ENCODE assay signal across 28 mouse cellular contexts in the genomic region with DNA sequence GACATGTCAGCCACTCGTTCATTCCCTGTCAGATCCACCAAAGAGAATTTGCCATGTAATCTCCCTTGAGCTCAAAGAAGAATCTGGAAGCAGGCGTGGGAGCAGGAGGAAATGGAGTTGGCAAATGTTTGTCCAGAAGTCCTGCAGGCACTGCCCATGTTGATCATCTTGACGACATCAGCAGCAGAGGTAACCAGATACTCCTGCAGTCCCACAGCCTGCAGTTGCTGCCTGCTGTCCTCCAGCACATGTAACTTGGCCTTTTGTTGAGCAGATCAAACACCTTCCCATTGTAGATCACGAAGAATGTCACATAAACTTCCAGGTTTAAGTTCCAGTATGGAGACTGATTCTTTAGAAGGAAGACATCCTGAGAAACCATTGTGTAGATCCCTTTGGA.
DNase-seq lines count a peak whose midpoint lies in the region; ATAC-seq and TF ChIP-seq lines count a peak whose summit lies in the region.
"Had no signal": no experiment of that assay in that cellular context is flagged by ENCODE, and none has a peak within 500 bp of the region (broad histone marks: within the 10 kb centered on the region; RNA-seq: fewer than 3 reads in every experiment).

No protein-coding gene starts in this region.

- H3K36me3 ChIP-seq in kidney, embryonic 14.5 days (ENCODE audit: control insufficient read depth, insufficient read depth, low read length): no peaks in the 10 kb centered on the region
- no peaks in the 10 kb centered on the region for H3K36me3 ChIP-seq in kidney, embryonic 16.5 days (ENCODE audit: insufficient read depth, low read length)
- H3K36me3 ChIP-seq in myocyte (ENCODE audit: control insufficient read depth, insufficient read depth): no peaks in the 10 kb centered on the region
- H3K36me3 ChIP-seq in midbrain, embryonic 15.5 days (replicated peaks): no peaks in the 10 kb centered on the region
- H3K36me3 ChIP-seq: embryonic facial prominence, embryonic 13.5 days; embryonic facial prominence, embryonic 15.5 days; forebrain, embryonic 10.5 days; forebrain, embryonic 12.5 days; G1E had no signal

- no peak for TF ChIP-seq POLR2A in myocyte (IDR thresholded peaks at IDR 0.05; ENCODE audit: insufficient read length, low read depth)

- no peaks in the 10 kb centered on the region for H3K9me3 ChIP-seq in kidney, embryonic 14.5 days (ENCODE audit: control insufficient read depth, low read length)
- H3K9me3 ChIP-seq in kidney, embryonic 16.5 days (ENCODE audit: low read length): no peaks in the 10 kb centered on the region
- no peaks in the 10 kb centered on the region for H3K9me3 ChIP-seq in midbrain, embryonic 15.5 days
- H3K9me3 ChIP-seq: embryonic facial prominence, embryonic 13.5 days; embryonic facial prominence, embryonic 15.5 days; forebrain, embryonic 10.5 days; forebrain, embryonic 12.5 days; G1E had no signal

- no peak overlapping the region for H3K27ac ChIP-seq in kidney, embryonic 14.5 days (ENCODE audit: low read depth, low read length)
- no peak overlapping the region for H3K27ac ChIP-seq in kidney, embryonic 16.5 days (ENCODE audit: low read length)
- no peak overlapping the region for H3K27ac ChIP-seq in midbrain, embryonic 15.5 days
- H3K27ac ChIP-seq: embryonic facial prominence, embryonic 13.5 days; embryonic facial prominence, embryonic 15.5 days; forebrain, embryonic 10.5 days; forebrain, embryonic 12.5 days had no signal

- no peaks in the 10 kb centered on the region for H3K79me2 ChIP-seq in myocyte (ENCODE audit: control insufficient read depth, insufficient read depth)

- 28% methylated on average over 4 of the region's 4 CpGs for WGBS in kidney, embryonic 14.5 days
- WGBS in kidney, embryonic 16.5 days: 25% methylated on average over 4 of the region's 4 CpGs
- WGBS in midbrain, embryonic 15.5 days: 75% methylated on average over 4 of the region's 4 CpGs

- no peak for DNase-seq in kidney, adult 8-10 months
- no peak for DNase-seq in kidney, adult 18-20 months
- DNase-seq: adrenal gland, adult 8-10 months; adrenal gland, postnatal 25 days; B cell, adult 2 months; cerebellum, adult 11 months; cerebellum, adult 18-20 months; cerebellum, adult 8-10 months; cerebellum, adult 9-11 months; cerebellum, postnatal 14 days; cerebellum, postnatal 36 days; embryo, embryonic 11 days had no signal

- H3K4me2 ChIP-seq in kidney, embryonic 14.5 days (replicated peaks; ENCODE audit: low read depth, low read length): no peak overlapping the region
- no peak overlapping the region for H3K4me2 ChIP-seq in kidney, embryonic 16.5 days (replicated peaks; ENCODE audit: low read depth, low read length)
- H3K4me2 ChIP-seq in myocyte (ENCODE audit: low read depth): no peak overlapping the region
- no peak overlapping the region for H3K4me2 ChIP-seq in midbrain, embryonic 15.5 days
- H3K4me2 ChIP-seq: embryonic facial prominence, embryonic 13.5 days; embryonic facial prominence, embryonic 15.5 days; forebrain, embryonic 12.5 days had no signal

- H3ac ChIP-seq in myocyte (ENCODE audit: control insufficient read depth, insufficient read length): no peak overlapping the region

- no peaks in the 10 kb centered on the region for H3K27me3 ChIP-seq in kidney, embryonic 14.5 days (ENCODE audit: control insufficient read depth, insufficient read depth, low read length)
- no peaks in the 10 kb centered on the region for H3K27me3 ChIP-seq in kidney, embryonic 16.5 days (ENCODE audit: insufficient read depth, low read length)
- no peaks in the 10 kb centered on the region for H3K27me3 ChIP-seq in myocyte (ENCODE audit: control insufficient read depth, insufficient read depth, insufficient read length)
- H3K27me3 ChIP-seq in midbrain, embryonic 15.5 days (replicated peaks): no peaks in the 10 kb centered on the region
- H3K27me3 ChIP-seq: CH12.LX; embryonic facial prominence, embryonic 13.5 days; embryonic facial prominence, embryonic 15.5 days; forebrain, embryonic 12.5 days; Patski had no signal

- H3K4me1 ChIP-seq in kidney, embryonic 14.5 days (ENCODE audit: control insufficient read depth, insufficient read depth, low read length): no peaks in the 10 kb centered on the region
- H3K4me1 ChIP-seq in kidney, embryonic 16.5 days (ENCODE audit: insufficient read depth, low read length): no peaks in the 10 kb centered on the region
- H3K4me1 ChIP-seq in midbrain, embryonic 15.5 days: no peaks in the 10 kb centered on the region
- H3K4me1 ChIP-seq: embryonic facial prominence, embryonic 13.5 days; embryonic facial prominence, embryonic 15.5 days; forebrain, embryonic 10.5 days; forebrain, embryonic 12.5 days had no signal

- no peak overlapping the region for H3K4me3 ChIP-seq in kidney, embryonic 14.5 days (ENCODE audit: low read length)
- H3K4me3 ChIP-seq in kidney, embryonic 16.5 days (ENCODE audit: low read length): no peak overlapping the region
- H3K4me3 ChIP-seq in myocyte: no peak overlapping the region
- H3K4me3 ChIP-seq in midbrain, embryonic 15.5 days: no peak overlapping the region
- H3K4me3 ChIP-seq: embryonic facial prominence, embryonic 13.5 days; embryonic facial prominence, embryonic 15.5 days; erythroblast, embryonic 14.5 days; forebrain, embryonic 10.5 days; forebrain, embryonic 12.5 days had no signal

- no peak overlapping the region for H3K9ac ChIP-seq in kidney, embryonic 14.5 days (ENCODE audit: low read depth, low read length)
- no peak overlapping the region for H3K9ac ChIP-seq in kidney, embryonic 16.5 days (replicated peaks; ENCODE audit: low read length)
- H3K9ac ChIP-seq in midbrain, embryonic 15.5 days: no peak overlapping the region
- H3K9ac ChIP-seq: embryonic facial prominence, embryonic 13.5 days; embryonic facial prominence, embryonic 15.5 days; forebrain, embryonic 12.5 days had no signal

- ATAC-seq in kidney, embryonic 14.5 days (ENCODE audit: low FRiP score, low TSS enrichment): 0 out of 2 replicates have a peak, but pooled peaks have one; percentile 60
- 0 out of 2 replicates have a peak, but pooled peaks have one; percentile 31 for ATAC-seq in kidney, embryonic 16.5 days (ENCODE audit: low FRiP score, low TSS enrichment)
- ATAC-seq in midbrain, embryonic 15.5 days (replicated peaks): no peak
- ATAC-seq: activated CD4-positive, CD25-positive, alpha-beta regulatory T cell, adult 4 months; CD4-positive, CD25-positive, alpha-beta regulatory T cell, adult 4 months; forebrain, embryonic 14.5 days; forebrain, embryonic 16.5 days; Patski had no signal

TF ChIP-seq in myocyte, 11 proteins besides CTCF, POLR2A, EP300 and RAD21:
- TF ChIP-seq POLR2AphosphoS2 (IDR thresholded peaks at IDR 0.05; ENCODE audit: insufficient read length, low read depth) (no peak), REST (IDR thresholded peaks at IDR 0.05; ENCODE audit: insufficient read depth, insufficient read length) (no peak), MYOD1 (IDR thresholded peaks at IDR 0.05; ENCODE audit: control insufficient read depth in 1 of 3, insufficient read length in 2 of 3, low read depth in 2 of 3) (peak in 2 of 3 experiments; percentile 27 to 51), MAX (IDR thresholded peaks at IDR 0.05; ENCODE audit: low read depth) (no peak), E2F4 (IDR thresholded peaks at IDR 0.05; ENCODE audit: insufficient read depth) (no peak), MYOG (IDR thresholded peaks at IDR 0.05; ENCODE audit: control insufficient read depth in 1 of 3, insufficient read depth in 1 of 3, insufficient read length in 2 of 3, low read depth in 2 of 3) (peak in 1 of 3 experiments; percentile 46), CEBPB (IDR thresholded peaks at IDR 0.05; ENCODE audit: insufficient read depth, poor library complexity, severe bottlenecking) (no peak), TCF3 (IDR thresholded peaks at IDR 0.05; ENCODE audit: insufficient read length, low read depth) (no peak)
